Mouse (Mus musculus): ENCODE results near the gene Polr3g.
"Not testable (repeated sequence)": the region's sequence is repeated elsewhere in the genome, so short reads cannot be mapped to it uniquely, and the experiment has no call there.

Gene Polr3g

GRCm38 (mm10) chr13:81710775-81711545 is at the start of gene Polr3g, which contains the start of gene Mblac2:
Gene Polr3g, minus strand, starts transcription at chr13:81711013.
Gene Mblac2, plus strand, starts transcription at chr13:81711341.
- DNase-seq = peak; percentile 96

- peak; percentile 69 for DNase-seq
Observed at GRCm38 (mm10) chr13:81760379-81760778, 49.6 kb upstream of the Polr3g start.

DNA sequence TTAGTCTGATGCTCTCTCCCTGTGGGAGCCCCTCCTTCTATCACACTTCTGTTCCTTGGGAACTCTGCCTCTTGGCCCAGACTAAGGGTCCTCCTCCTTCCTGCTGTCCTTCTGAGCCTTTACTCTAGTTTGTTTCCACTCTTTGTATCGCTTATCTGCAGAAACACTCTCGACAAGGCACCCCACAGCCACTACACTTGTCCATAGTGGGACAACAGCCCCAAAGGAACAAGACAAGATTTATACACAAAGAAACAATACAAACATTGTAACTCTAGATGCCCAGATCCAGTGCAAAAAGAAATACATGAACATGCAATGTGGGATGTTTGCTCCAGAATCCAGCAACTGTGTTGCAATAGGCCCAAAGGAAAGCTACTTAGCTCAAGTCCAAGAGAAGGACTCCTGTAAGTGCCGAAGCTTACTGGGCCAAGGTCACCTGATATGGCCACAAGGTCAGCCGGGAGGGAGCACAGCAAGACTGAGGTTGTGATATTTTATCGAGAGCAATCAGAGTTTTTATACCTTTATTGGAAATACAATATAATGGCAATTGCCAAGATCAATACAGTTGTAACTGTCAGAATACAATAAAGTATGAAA is 46.3 kb upstream of the Polr3g start:
- DNase-seq = peak; percentile 46

DNA sequence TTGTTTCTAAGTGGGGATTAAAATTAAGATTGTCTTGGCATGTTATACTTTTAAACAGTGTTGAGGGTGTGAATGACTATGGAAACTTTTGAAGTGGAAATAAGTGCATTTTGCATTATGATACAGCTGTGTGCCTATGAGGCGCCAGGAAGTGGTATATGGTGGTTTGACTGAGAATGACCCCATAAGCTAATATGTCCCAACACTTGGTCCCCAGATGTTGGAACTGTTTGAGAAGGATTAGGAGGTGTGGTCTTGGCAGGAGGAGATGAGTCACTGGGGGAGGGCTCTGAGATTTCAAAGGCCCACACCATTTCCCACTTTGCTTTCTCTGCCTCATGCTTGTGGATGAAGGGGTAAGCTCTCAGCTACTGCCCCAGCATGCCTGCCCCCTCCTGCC is 44.5 kb upstream of the Polr3g start:
- no peak for DNase-seq

- DNase-seq = no peak
Observed at GRCm38 (mm10) chr13:81754878-81755277, 44.1 kb upstream of the Polr3g start.

GRCm38 (mm10) chr13:81744092-81744396 is 33.2 kb upstream of the Polr3g start:
- no peak for DNase-seq

GRCm38 (mm10) chr13:81743391-81744091 is 32.7 kb upstream of the Polr3g start:
- DNase-seq = peak; percentile 25

DNA sequence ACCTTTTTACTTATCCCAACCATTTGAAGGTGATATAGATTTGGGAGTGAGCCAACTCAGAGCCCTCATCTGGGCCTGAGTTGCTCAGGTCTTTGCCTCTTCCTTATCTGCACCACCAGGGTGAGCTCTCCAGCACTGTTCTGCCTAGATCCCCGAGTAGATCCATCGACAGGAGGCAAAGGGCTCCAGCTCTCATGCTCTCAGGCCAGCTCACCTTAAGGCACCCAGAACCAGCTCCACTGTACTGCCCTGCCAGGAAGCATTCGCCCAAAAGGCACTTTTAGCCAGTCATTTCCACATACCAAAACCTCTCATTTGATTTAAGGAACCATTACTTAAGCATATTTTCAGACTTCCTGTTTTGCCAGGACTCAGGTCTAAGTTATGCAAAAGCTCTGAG is 30.1 kb upstream of the Polr3g start:
- peak; percentile 14 for DNase-seq

DNA sequence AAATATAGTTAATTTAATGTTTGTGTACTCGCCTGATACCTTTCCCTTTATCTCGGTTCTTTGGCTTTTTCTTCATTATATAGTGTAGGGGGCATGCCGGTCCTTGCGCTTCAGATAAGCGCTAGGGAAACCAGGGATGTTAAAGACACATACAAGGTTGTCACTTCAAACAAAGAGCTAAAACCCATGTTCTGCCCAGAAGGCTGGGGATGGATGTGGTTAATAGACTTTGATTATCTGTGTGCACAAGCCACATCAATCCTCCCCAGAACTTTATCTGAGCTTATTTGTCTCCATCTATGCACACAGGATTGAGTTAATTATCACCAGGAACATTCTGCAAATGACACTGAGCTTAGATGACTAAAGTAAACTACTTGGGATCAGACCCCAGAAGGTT is 25.8 kb upstream of the Polr3g start:
- no peak for DNase-seq

- DNase-seq = no peak
Observed at GRCm38 (mm10) chr13:81730362-81730761, 19.5 kb upstream of the Polr3g start.

- no peak for DNase-seq
Observed at GRCm38 (mm10) chr13:81729102-81729501, 18.3 kb upstream of the Polr3g start.

DNA sequence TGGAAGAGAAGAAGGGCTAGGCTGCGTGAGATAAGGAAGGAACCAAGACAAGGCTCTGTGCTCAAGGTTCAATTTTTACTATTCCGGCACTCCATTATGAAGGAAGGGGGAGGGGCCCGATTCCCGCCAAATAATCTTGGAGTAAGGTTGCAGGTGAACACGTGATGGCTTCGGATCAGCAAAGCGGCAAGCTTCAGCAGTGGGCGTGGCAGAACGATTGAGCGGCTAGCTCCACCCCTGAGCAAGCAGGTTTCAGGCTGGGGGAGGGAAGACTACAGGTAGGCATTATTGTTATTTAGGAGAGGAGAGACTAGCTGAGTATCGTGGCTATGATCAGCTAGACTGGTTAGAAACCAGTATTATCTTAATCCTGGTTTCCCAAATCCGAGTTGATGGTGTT is 17.3 kb upstream of the Polr3g start:
- not testable (repeated sequence) for DNase-seq

GRCm38 (mm10) chr13:81713896-81714295 is 3.1 kb upstream of the Polr3g start:
- no peak for DNase-seq

DNA sequence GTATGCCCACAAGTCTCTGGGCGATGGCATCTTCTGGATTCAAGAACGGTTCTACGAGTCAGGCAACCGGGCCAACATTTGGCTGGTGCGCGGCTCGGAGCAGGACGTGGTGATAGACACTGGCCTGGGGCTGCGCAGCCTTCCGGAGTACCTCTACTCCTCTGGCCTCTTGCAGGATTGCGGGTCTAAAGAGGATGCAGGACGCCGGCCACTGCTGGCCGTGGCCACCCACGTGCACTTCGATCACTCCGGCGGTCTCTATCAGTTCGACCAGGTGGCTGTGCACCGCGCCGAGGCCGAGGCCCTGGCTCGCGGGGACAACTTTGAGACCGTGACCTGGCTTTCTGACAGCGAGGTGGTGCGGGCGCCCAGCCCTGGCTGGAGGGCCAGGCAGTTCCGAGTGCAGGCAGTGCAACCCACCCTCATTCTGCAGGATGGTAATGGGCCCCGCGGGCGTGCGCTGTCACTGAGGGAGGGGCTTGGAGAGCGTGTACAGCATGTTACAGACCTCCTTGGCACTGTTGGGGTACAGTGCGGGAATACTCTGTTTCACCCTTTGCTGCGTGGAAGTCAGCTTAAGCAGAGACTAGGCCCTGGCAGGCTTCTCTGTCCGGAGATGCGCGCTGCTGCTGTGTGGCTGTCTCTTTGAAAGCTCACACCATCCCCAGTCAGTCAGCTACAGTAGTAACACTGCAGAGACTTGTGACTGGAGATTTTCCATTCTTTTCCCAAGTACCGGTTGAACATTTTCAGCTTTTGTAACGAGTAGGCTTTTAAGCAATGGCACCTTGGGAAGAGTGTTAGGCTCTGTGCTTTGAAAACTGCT is 946 bp upstream of the Polr3g start:
- no peak for DNase-seq

DNA sequence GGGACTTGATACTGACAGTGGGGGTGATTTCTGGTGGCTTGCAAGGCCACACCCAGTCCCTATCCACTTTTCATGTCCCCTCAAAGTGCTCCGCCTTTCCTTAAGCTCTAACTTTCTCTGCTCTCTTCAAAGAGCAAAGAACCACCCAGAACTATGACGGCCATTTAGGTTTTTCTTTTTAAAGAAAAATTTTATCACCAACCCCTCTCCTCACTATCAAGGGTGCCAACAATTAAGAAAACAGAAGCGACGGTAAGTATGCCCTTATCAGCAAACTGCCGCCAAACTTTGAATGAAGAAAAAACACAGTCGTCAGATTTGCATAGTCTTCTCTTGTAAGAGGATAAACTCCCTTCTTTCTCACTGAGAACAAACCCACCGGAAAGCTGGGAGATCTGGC is 547 bp downstream of the Polr3g start:
- peak; percentile 7 for DNase-seq

- DNase-seq = no peak
Observed at GRCm38 (mm10) chr13:81709805-81710204, 1.0 kb downstream of the Polr3g start.

DNA sequence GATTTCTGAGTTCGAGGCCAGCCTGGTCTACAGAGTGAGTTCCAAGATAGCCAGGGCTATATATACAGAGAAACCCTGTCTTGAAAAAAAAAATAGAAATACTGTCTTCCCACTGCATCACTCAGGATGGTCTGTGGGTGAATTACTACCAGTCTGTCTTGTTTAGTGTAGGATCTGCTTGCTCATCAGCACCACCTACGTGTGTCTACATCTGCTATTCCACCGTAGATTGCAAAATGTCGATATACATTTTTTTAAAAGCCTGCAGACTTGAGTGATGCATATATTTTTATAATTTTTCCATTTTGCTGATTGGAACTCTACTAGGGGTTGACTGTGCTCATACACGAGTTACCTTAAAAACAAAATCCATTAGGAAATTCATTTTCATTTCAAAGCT is 4.5 kb downstream of the Polr3g start:
- no peak for DNase-seq

DNA sequence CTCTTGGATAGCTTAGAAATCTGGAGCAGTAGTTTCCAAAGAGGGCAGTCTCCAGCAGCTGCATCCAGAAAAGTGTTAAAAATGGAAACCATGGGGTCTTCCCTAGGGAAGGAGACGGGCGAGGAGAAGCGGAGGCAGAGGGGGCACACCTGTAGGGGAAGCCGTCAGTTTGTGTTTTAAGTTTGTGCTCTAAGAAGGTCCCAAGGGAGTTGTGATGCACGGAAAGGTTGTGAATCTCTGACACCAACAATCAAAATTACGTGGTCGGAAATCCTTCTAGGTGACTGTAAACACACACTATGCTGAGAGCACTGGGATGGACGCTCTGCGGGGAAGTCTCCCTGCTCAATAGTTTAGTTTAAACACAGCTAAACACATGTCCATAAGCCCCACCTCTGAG is 7.2 kb downstream of the Polr3g start:
- no peak for DNase-seq

GRCm38 (mm10) chr13:81703148-81703547 is 7.7 kb downstream of the Polr3g start:
- no peak for DNase-seq

DNA sequence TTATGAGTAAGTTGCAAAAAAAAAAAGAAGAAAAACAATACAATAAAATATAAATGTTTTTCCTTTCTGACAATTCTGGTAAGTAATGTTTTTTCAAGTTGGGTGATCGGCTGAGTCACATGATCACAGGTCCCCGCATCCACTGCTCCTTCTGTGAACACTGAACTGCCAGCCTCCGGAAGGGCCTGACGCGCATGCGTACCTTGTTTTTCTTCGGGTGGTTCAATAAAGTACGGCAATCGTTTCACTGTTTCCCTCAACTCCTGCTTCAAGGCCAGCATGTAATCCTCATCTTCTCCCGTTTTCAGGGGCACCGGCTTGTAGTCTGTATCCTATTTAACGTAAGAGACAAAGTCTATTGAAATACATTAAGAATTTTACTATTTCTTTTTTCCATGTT is 16.4 kb downstream of the Polr3g start:
- DNase-seq = no peak

GRCm38 (mm10) chr13:81691606-81692005 is 19.2 kb downstream of the Polr3g start:
- DNase-seq = no peak

DNA sequence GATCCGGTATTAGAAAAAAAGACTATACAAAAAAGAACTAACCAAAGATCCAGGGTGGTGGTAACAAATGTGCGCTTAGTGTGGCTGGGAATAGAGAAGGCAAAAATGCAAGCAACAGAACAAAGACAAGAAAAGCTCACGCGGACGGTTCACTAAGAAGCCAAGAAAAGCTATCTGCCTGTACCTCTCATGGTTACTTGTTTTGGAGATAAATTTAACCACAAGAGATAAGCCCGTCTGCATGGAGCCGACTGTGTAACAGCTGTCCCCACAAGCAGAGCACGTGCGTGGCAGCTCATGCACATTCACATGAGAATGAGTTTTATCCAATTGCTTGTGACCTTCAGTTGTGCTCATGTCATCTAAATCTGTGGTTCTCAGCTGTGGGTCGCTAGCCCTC is 20.3 kb downstream of the Polr3g start:
- DNase-seq = no peak

GRCm38 (mm10) chr13:81689587-81689986 is 21.2 kb downstream of the Polr3g start:
- DNase-seq = no peak
